Mouse (Mus musculus) gastrocnemius, postnatal 36 days (tissue): ENCODE results near the gene Tctex1d4. TPM values are rescaled to one million over a fixed set of nuclear protein-coding genes. Genes with fewer than 3 reads are reported as not detected.

ENCODE experiments used
- DNase-seq, 2 experiments: peaks; one replicate each; pipeline ENCODE4 v3.0.0; 2022
- intact Hi-C: fragments of 180-260 bp; cut with DNase I; formaldehyde crosslinking; loops from one replicate; pipeline ENCODE4 v1.15.1; 2025
- long read RNA-seq, 2 experiments: library from polyadenylated mRNA; stranded (forward); transcript quantifications; one replicate each; pipeline ENCODE4 v2.0.0; 2021
- total RNA-seq, 2 experiments: library from RNA; stranded (reverse); gene quantifications; 2 replicates each; pipeline ENCODE4 v1.2.3; 2021

Gene Tctex1d4
- not detected for total RNA-seq
- long read RNA-seq, experiment 1 = 0 reads
- long read RNA-seq, experiment 2 = 0 reads

- intact Hi-C loops = no loop called here
- no peak for DNase-seq
Measured at GRCm38 (mm10) chr4:117126675-117127290, at the start of gene Tctex1d4. Tctex1d4 (plus strand) TSS chr4:117126794.

GRCm38 (mm10) chr4:117087948-117088640 is 38.5 kb upstream of the Tctex1d4 start:
- intact Hi-C loops = no loop called here

GRCm38 (mm10) chr4:117090586-117090985 is 36.0 kb upstream of the Tctex1d4 start:
- DNase-seq = no peak
- intact Hi-C loops = no loop called here

More at GRCm38 (mm10) chr4:117087948-117088640, 38.5 kb upstream of the Tctex1d4 start:
- DNase-seq = no peak

- intact Hi-C loops = no loop called here
- no peak for DNase-seq
Measured at GRCm38 (mm10) chr4:117094626-117095361, 31.8 kb upstream of the Tctex1d4 start.

GRCm38 (mm10) chr4:117095551-117096452 is 30.8 kb upstream of the Tctex1d4 start, which contains the start of gene Ptch2:
Ptch2 (plus strand) TSS chr4:117096075.
- intact Hi-C loops = no loop called here
- peak; percentile 60 to 61 for DNase-seq

GRCm38 (mm10) chr4:117096666-117097065 is 29.9 kb upstream of the Tctex1d4 start:
- intact Hi-C loops = no loop called here
- DNase-seq = no peak

GRCm38 (mm10) chr4:117097969-117098763 is 28.4 kb upstream of the Tctex1d4 start:
- intact Hi-C loops = no loop called here
- DNase-seq = no peak

GRCm38 (mm10) chr4:117098764-117099036 is 27.9 kb upstream of the Tctex1d4 start:
- intact Hi-C loops = no loop called here
- DNase-seq = no peak

- no peak for DNase-seq
- intact Hi-C loops = no loop called here
Measured at GRCm38 (mm10) chr4:117100036-117100435, 26.6 kb upstream of the Tctex1d4 start.

- intact Hi-C loops = no loop called here
- no peak for DNase-seq
Measured at GRCm38 (mm10) chr4:117101218-117101617, 25.4 kb upstream of the Tctex1d4 start.

GRCm38 (mm10) chr4:117104672-117105071 is 21.9 kb upstream of the Tctex1d4 start:
- intact Hi-C loops = no loop called here
- DNase-seq = no peak

- intact Hi-C loops = no loop called here
- no peak for DNase-seq
Measured at GRCm38 (mm10) chr4:117105127-117105526, 21.5 kb upstream of the Tctex1d4 start.

GRCm38 (mm10) chr4:117107813-117108523 is 18.6 kb upstream of the Tctex1d4 start:
- no peak for DNase-seq
- intact Hi-C loops = no loop called here

- intact Hi-C loops = no loop called here
- DNase-seq = no peak
Measured at GRCm38 (mm10) chr4:117108524-117108849, 18.1 kb upstream of the Tctex1d4 start.

GRCm38 (mm10) chr4:117109330-117109729 is 17.3 kb upstream of the Tctex1d4 start:
- no peak for DNase-seq
- intact Hi-C loops = no loop called here

- DNase-seq = no peak
- intact Hi-C loops = no loop called here
Measured at GRCm38 (mm10) chr4:117110249-117110648, 16.3 kb upstream of the Tctex1d4 start.

GRCm38 (mm10) chr4:117110985-117111384 is 15.6 kb upstream of the Tctex1d4 start:
- intact Hi-C loops = no loop called here
- no peak for DNase-seq

GRCm38 (mm10) chr4:117113237-117113636 is 13.4 kb upstream of the Tctex1d4 start:
- no peak for DNase-seq
- intact Hi-C loops = no loop called here

- intact Hi-C loops = no loop called here
- DNase-seq = no peak
Measured at GRCm38 (mm10) chr4:117115592-117115991, 11.0 kb upstream of the Tctex1d4 start.
